Comparison of ENCODE assay signal across 20 mouse cellular contexts in the genomic region with DNA sequence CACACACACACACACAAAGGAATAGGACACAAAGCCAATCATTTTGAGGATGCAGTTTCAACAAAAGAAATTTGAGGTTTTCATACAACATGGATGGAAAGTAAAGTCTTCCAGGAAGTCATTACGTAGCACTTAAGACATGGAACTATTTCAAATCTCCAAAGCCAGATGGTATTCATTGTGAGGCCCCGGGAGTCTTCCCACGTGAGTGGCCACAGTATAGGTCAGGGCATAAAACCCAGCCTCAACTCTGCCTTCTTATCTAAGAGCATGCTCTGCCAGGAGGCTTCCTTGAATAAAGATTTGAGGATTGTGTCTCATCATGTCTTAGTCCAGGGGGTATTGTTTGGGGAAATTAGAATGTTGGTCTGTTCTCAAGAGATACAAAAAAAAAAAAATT.
DNase-seq lines count a peak whose midpoint lies in the region; ATAC-seq lines count a peak whose summit lies in the region.
"Had no signal": no experiment of that assay in that cellular context is flagged by ENCODE, and none has a peak within 500 bp of the region (broad histone marks: within the 10 kb centered on the region; RNA-seq: fewer than 3 reads in every experiment).

No protein-coding gene starts in this region.

- H3K4me1 ChIP-seq in embryonic facial prominence, embryonic 14.5 days (ENCODE audit: control insufficient read depth, insufficient read depth, low read length) = peaks cover 22% of the 10 kb centered on the region
- H3K4me1 ChIP-seq in limb, embryonic 10.5 days = peaks cover 33% of the 10 kb centered on the region
- H3K4me1 ChIP-seq in forebrain, embryonic 12.5 days = peaks cover 8% of the 10 kb centered on the region
- H3K4me1 ChIP-seq in forebrain, embryonic 16.5 days (replicated peaks; ENCODE audit: control insufficient read depth, insufficient read depth, low read length) = no peaks in the 10 kb centered on the region
- H3K4me1 ChIP-seq: forebrain, embryonic 13.5 days had no signal

- no peaks in the 10 kb centered on the region for H3K36me3 ChIP-seq in embryonic facial prominence, embryonic 14.5 days (ENCODE audit: control insufficient read depth, insufficient read depth, low read length)
- no peaks in the 10 kb centered on the region for H3K36me3 ChIP-seq in limb, embryonic 10.5 days
- no peaks in the 10 kb centered on the region for H3K36me3 ChIP-seq in forebrain, embryonic 12.5 days (replicated peaks)
- no peaks in the 10 kb centered on the region for H3K36me3 ChIP-seq in forebrain, embryonic 16.5 days (ENCODE audit: control insufficient read depth, insufficient read depth)
- H3K36me3 ChIP-seq: embryonic facial prominence, embryonic 15.5 days; heart, embryonic 10.5 days had no signal

- H3K4me3 ChIP-seq in embryonic facial prominence, embryonic 14.5 days (ENCODE audit: low read depth, low read length) = no peak overlapping the region
- H3K4me3 ChIP-seq in limb, embryonic 10.5 days = no peak overlapping the region
- no peak overlapping the region for H3K4me3 ChIP-seq in forebrain, embryonic 12.5 days (replicated peaks)
- no peak overlapping the region for H3K4me3 ChIP-seq in forebrain, embryonic 16.5 days (replicated peaks; ENCODE audit: low read length)
- H3K4me3 ChIP-seq: embryonic facial prominence, embryonic 15.5 days; forebrain, embryonic 13.5 days; heart, embryonic 10.5 days had no signal

- no peaks in the 10 kb centered on the region for H3K9me3 ChIP-seq in embryonic facial prominence, embryonic 14.5 days (ENCODE audit: control insufficient read depth, low read length)
- no peaks in the 10 kb centered on the region for H3K9me3 ChIP-seq in limb, embryonic 10.5 days (replicated peaks)
- no peaks in the 10 kb centered on the region for H3K9me3 ChIP-seq in forebrain, embryonic 12.5 days
- H3K9me3 ChIP-seq in forebrain, embryonic 16.5 days (ENCODE audit: control insufficient read depth, low read length) = no peaks in the 10 kb centered on the region
- H3K9me3 ChIP-seq: embryonic facial prominence, embryonic 15.5 days; forebrain, embryonic 13.5 days; heart, embryonic 10.5 days had no signal

- H3K9ac ChIP-seq in embryonic facial prominence, embryonic 14.5 days (ENCODE audit: low read depth, low read length) = no peak overlapping the region
- no peak overlapping the region for H3K9ac ChIP-seq in forebrain, embryonic 12.5 days
- H3K9ac ChIP-seq in forebrain, embryonic 16.5 days (replicated peaks; ENCODE audit: low read depth, low read length) = no peak overlapping the region
- H3K9ac ChIP-seq: embryonic facial prominence, embryonic 15.5 days; forebrain, embryonic 13.5 days; hindbrain, embryonic 14.5 days had no signal

- peak; percentile 25 for DNase-seq in 3T3-L1 (ENCODE audit: low read depth, low spot score)
- peak; percentile 59 for DNase-seq in embryo, embryonic 11 days
- peak; percentile 45 for DNase-seq in embryonic facial prominence, embryonic 14.5 days (ENCODE audit: low spot score)
- DNase-seq in limb, embryonic 10.5 days (ENCODE audit: low spot score) = no peak
- no peak for DNase-seq in heart, postnatal 14 days
- DNase-seq: adrenal gland, adult 2 months; adrenal gland, postnatal 36 days; cerebellum, adult 2 months; cerebellum, postnatal 10 days; heart, adult 18-20 months; heart, postnatal 10 days; kidney, adult 2 months had no signal

- no peak overlapping the region for H3K4me2 ChIP-seq in embryonic facial prominence, embryonic 14.5 days (ENCODE audit: low read depth, low read length)
- no peak overlapping the region for H3K4me2 ChIP-seq in forebrain, embryonic 12.5 days
- no peak overlapping the region for H3K4me2 ChIP-seq in forebrain, embryonic 16.5 days (ENCODE audit: low read length)
- H3K4me2 ChIP-seq: embryonic facial prominence, embryonic 15.5 days; forebrain, embryonic 13.5 days; hindbrain, embryonic 14.5 days had no signal

- no peak overlapping the region for H3K27ac ChIP-seq in embryonic facial prominence, embryonic 14.5 days (replicated peaks; ENCODE audit: low read depth, low read length)
- H3K27ac ChIP-seq in limb, embryonic 10.5 days = peak overlapping the region; percentile 57; the same call in 1 of the 2 replicates
- H3K27ac ChIP-seq in forebrain, embryonic 12.5 days = no peak overlapping the region
- H3K27ac ChIP-seq in forebrain, embryonic 16.5 days (ENCODE audit: low read length) = no peak overlapping the region
- H3K27ac ChIP-seq: embryonic facial prominence, embryonic 15.5 days; forebrain, embryonic 13.5 days; heart, embryonic 10.5 days; hindbrain, embryonic 14.5 days had no signal

- intact Hi-C loops in heart, postnatal 14 days (cut with DNase I) = no loop called here

- ATAC-seq in embryonic facial prominence, embryonic 14.5 days (ENCODE audit: low read depth) = no peak
- ATAC-seq in forebrain, embryonic 12.5 days (ENCODE audit: low FRiP score) = no peak
- ATAC-seq in forebrain, embryonic 16.5 days = no peak
- ATAC-seq: forebrain, embryonic 13.5 days; intestine, embryonic 16.5 days had no signal

- no peaks in the 10 kb centered on the region for H3K27me3 ChIP-seq in embryonic facial prominence, embryonic 14.5 days (replicated peaks; ENCODE audit: control insufficient read depth, insufficient read depth, low read length)
- no peaks in the 10 kb centered on the region for H3K27me3 ChIP-seq in limb, embryonic 10.5 days (ENCODE audit: low read depth, poor library complexity, severe bottlenecking)
- no peaks in the 10 kb centered on the region for H3K27me3 ChIP-seq in forebrain, embryonic 12.5 days
- H3K27me3 ChIP-seq in forebrain, embryonic 16.5 days (replicated peaks; ENCODE audit: control insufficient read depth, insufficient read depth, low read length) = no peaks in the 10 kb centered on the region
- H3K27me3 ChIP-seq: CH12.LX; embryonic facial prominence, embryonic 15.5 days; forebrain, embryonic 13.5 days had no signal

- WGBS in embryonic facial prominence, embryonic 14.5 days = 21% methylated on average over 3 of the region's 3 CpGs
- 22% methylated on average over 3 of the region's 3 CpGs for WGBS in limb, embryonic 10.5 days
- 67% methylated on average over 3 of the region's 3 CpGs for WGBS in forebrain, embryonic 12.5 days
- WGBS in forebrain, embryonic 16.5 days = 80% methylated on average over 3 of the region's 3 CpGs

Comparison
In these comparisons a context has a peak if more than half of its experiments do, and no peak if none do; other contexts are left out.
1. DNase-seq: peak in 3T3-L1 (single experiment), embryo, embryonic 11 days (single experiment) and embryonic facial prominence, embryonic 14.5 days (single experiment); none in limb, embryonic 10.5 days (single experiment) and heart, postnatal 14 days (0 of 2).